Mouse (Mus musculus) cortical plate, adult 2 months (tissue): ENCODE measurements around the gene Hdlbp. TPM values are rescaled to one million over a fixed set of nuclear protein-coding genes. Genes with fewer than 3 reads are reported as not detected.

ENCODE experiments used
- H3K27ac ChIP-seq: fragments of 200-500 bp; 2 replicates; pipeline ENCODE4 v1.5.1; 2012; ENCODE audit warnings: low read length, control low read depth, inconsistent platforms; ENCODE audit not compliant: insufficient read depth
- H3K4me1 ChIP-seq: fragments of 200-500 bp; 2 replicates; pipeline ENCODE4 v1.6.1; 2011; ENCODE audit warnings: low read length; ENCODE audit not compliant: control insufficient read depth, insufficient read depth
- H3K4me3 ChIP-seq: fragments of 200-500 bp; 2 replicates; pipeline ENCODE4 v1.5.1; 2011; ENCODE audit warnings: mild to moderate bottlenecking, low read length, control low read depth; ENCODE audit not compliant: insufficient read depth
- CTCF ChIP-seq: fragments of 200-500 bp; IDR thresholded peaks from 2 replicates; pipeline ENCODE4 v1.5.1; 2011; ENCODE audit warnings: mild to moderate bottlenecking, control low read depth, low read length; ENCODE audit not compliant: insufficient read depth; ENCODE audit errors: extremely low read depth
- POLR2A ChIP-seq: fragments of 200-500 bp; IDR thresholded peaks from 2 replicates; pipeline ENCODE4 v1.6.1; 2011; ENCODE audit warnings: mild to moderate bottlenecking, low read length, control low read depth; ENCODE audit not compliant: insufficient read depth; ENCODE audit errors: extremely low read depth
- polyA plus RNA-seq: library from polyadenylated mRNA; depleted of rRNA; stranded (reverse); fragments of >200 nt; gene quantifications from 2 replicates; pipeline ENCODE4 v1.2.3, GENCODE M21; 2012; rRNA removed

The Hdlbp gene
- polyA plus RNA-seq, 1 experiment, result 93.3 TPM

DNA sequence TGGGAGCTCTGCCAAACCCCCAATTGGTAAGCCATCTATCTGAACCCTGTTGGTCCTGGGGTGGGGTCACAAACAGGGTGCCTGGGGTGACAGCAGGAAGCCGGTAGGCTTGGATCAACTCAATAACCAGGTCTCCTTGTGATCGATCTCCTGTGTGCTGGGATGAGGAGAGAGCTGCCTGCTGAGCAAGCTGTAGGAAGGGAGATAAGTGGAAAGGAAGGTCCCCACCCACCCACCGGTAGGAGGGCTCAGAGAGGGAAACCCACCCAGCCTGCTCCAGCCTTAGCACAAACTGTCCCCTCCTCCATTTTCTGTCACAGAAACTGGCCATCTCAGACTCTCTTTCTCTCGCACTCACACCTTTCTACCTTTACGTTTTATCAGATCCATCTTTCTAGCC, 101.3 kb downstream of the Hdlbp start:
- no peaks in the 10 kb centered on the region for H3K4me1 ChIP-seq
- no peak for TF ChIP-seq CTCF
- no peak for TF ChIP-seq POLR2A
- H3K4me3 ChIP-seq, result no peak overlapping the region
- no peak overlapping the region for H3K27ac ChIP-seq

DNA sequence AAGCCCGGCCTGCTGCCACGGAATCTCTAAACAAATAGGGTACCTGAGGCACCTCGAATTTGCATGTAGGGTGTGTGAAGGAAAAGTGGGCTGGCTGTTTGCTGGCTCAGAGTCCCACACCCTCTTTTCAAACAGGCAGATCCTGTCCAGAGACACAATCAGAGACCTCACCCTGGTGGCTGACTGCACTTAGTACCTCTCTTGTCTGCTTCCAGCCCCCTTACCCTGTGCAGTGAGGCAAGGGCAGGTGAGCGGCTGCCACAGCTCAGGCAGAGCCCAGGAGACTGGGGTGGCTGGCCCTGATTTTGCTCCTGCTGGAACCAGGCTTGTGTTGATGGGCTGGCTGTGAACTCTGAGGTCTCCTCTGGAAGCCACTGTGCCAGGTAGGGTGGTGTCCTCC, 105.0 kb downstream of the Hdlbp start, which contains the start of gene Ano7:
TSS of gene Ano7 (plus strand) at position 266 of the 400 bp plus-strand sequence.
- no peak for TF ChIP-seq CTCF
- Histone ChIP-seq H3K4me1 (no peaks in the 10 kb centered on the region), H3K4me3 (no peak within 1 kb of the TSS), H3K27ac (no peak within 1 kb of the TSS)

DNA sequence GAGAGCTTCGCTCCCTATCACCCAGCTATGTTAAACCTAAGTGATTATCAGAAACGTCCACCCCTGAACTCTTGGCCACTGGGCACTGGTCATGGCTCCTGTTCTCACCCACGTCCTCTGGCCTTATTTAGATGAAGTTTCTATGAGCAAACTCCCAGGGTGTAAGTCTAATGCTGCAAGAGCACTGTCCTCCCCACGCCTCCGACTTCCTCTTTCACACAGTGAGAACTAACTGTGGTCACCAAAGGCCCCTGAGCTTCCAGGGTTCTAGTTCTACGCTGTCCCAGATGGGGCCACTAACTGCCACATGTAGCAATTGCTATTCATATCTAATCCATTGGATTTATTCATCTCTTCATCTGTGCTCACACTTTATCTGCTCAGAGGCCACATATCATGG, 113.0 kb downstream of the Hdlbp start:
- no peak overlapping the region for H3K27ac ChIP-seq

DNA sequence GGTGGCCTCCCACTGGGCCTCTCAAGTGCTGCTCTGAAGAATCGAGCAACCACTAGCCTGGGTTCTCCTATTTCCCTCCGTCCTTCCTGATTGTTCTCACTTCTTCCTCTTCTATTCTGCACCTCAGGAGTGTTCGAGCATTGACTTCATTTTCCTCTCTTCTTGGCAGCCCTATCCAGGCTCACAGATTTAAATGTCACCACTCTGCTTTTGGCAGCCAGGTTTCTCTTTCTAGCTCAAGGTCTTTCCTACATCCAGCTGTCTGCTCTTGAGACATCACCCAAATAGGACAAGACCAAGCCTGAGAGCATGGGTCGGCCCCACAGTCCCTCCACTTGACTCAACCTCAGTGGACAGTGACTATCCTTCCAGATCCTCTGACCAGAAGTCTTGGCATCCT, 116.0 kb downstream of the Hdlbp start:
- Histone ChIP-seq H3K4me3 (no peak overlapping the region), H3K4me1 (no peaks in the 10 kb centered on the region), H3K27ac (no peak overlapping the region)
- no peak for TF ChIP-seq POLR2A
- TF ChIP-seq CTCF, result no peak

More for the DNA sequence above, 113.0 kb downstream of the Hdlbp start:
- Histone ChIP-seq H3K4me1 (no peaks in the 10 kb centered on the region), H3K4me3 (no peak overlapping the region)
- TF ChIP-seq POLR2A (no peak), CTCF (no peak)

Other genes starting within 250 kb of the Hdlbp start
- gene Sned1, start 243.0 kb downstream of the Hdlbp start, polyA plus RNA-seq, result 6.3 and 7.1 TPM in 2 replicates
- gene Mterf4, start 172.9 kb downstream of the Hdlbp start, polyA plus RNA-seq, result 18.7 and 19.0 TPM in 2 replicates
- 27.3 and 30.4 TPM in 2 replicates for gene Ppp1r7, start 136.0 kb downstream of the Hdlbp start, polyA plus RNA-seq
- gene Pask, start 135.3 kb downstream of the Hdlbp start, polyA plus RNA-seq, result 6.4 and 6.9 TPM in 2 replicates
- 0.65 and 0.81 TPM in 2 replicates for gene Ano7, start 104.9 kb downstream of the Hdlbp start, polyA plus RNA-seq
- 4.1 and 5.1 TPM in 2 replicates for gene Farp2, start 33.3 kb upstream of the Hdlbp start, polyA plus RNA-seq
- 404 and 424 TPM in 2 replicates for gene Stk25, start 179.8 kb upstream of the Hdlbp start, polyA plus RNA-seq
- 43.3 and 52.2 TPM in 2 replicates for gene Bok, start 206.8 kb upstream of the Hdlbp start, polyA plus RNA-seq